Mouse (Mus musculus): Measurements from ENCODE around the gene Cnpy1.

Cnpy1 gene

GRCm38 (mm10) chr5:28161938-28162402, 83.6 kb downstream of the Cnpy1 start:
- DNase-seq (ENCODE audit: low spot score): no peak

GRCm38 (mm10) chr5:28161383-28161937, 84.1 kb downstream of the Cnpy1 start:
- DNase-seq (ENCODE audit: low spot score): no peak

- DNase-seq (ENCODE audit: low spot score): no peak
Measured at GRCm38 (mm10) chr5:28159891-28160470, 85.6 kb downstream of the Cnpy1 start.

- no peak for DNase-seq (ENCODE audit: low spot score)
Measured at GRCm38 (mm10) chr5:28159072-28159458, 86.5 kb downstream of the Cnpy1 start.

- DNase-seq (ENCODE audit: low spot score): no peak
Measured at GRCm38 (mm10) chr5:28158308-28159071, 87.1 kb downstream of the Cnpy1 start.

GRCm38 (mm10) chr5:28157781-28158180, 87.8 kb downstream of the Cnpy1 start:
- DNase-seq (ENCODE audit: low spot score): no peak

GRCm38 (mm10) chr5:28157044-28157730, 88.4 kb downstream of the Cnpy1 start:
- DNase-seq (ENCODE audit: low spot score): no peak

Measured in MN1 (cell line).